Mouse (Mus musculus): ENCODE measurements around the gene Lrrc19.
"Not testable (repeated sequence)": the region's sequence is repeated elsewhere in the genome, so short reads cannot be mapped to it uniquely, and the experiment has no call there.

- not testable (repeated sequence) for TF ChIP-seq CTCF (conservative IDR thresholded peaks at IDR 0.05; ENCODE audit: low read length); NANOG (IDR thresholded peaks at IDR 0.05; ENCODE audit: borderline replicate concordance, low read length); POU5F1 (IDR thresholded peaks at IDR 0.05; ENCODE audit: borderline replicate concordance, low read length)
Measured at GRCm38 (mm10) chr4:94689804-94690203, 39.9 kb upstream of the Lrrc19 start.

Data from E14TG2a.4 (cell line).